Mouse (Mus musculus) frontal cortex, postnatal 14 days (tissue): Measurements from ENCODE around the gene Ndufa1.
"Not testable (repeated sequence)": the region's sequence is repeated elsewhere in the genome, so short reads cannot be mapped to it uniquely, and the experiment has no call there.

ENCODE experiments used
- DNase-seq, 2 experiments: peaks; one replicate each; pipeline ENCODE4 v3.0.0; 2022; ENCODE audit warnings: low spot score in 2 of 2

Ndufa1 gene

DNA sequence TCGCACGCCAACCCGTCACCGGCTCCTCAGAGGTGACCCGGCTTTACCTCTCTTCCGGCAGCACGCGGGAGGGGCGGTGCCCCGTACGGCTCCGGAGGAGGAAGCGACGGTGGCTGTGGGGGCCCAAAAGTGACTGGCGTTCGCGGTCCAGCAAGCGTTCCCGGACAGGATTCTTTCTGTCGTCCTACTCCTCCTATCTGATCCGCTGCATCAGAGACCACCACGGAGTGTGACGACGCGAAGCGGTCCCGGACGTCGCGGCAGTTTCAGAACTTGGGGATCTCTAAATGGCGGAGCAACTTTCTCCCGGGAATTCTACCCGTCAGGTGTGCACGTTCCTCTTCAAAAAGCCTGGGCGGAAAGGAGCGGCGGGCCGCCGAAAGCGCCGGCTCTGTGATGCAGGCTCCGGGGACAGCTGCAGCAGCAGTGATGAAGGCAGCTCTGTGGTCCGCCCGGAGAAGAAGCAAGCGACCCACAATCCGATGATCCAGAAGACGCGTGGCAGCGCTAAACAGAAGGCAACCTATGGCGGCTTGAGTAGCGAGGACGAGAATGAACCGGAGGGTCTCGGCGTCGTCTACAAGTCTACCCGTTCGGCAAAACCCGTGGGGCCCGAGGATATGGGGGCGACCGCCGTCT, at the start of gene Ndufa1, which contains the start of gene Rnf113a1:
Gene Ndufa1 (minus strand): TSS at position 59 of the 639 bp plus-strand sequence.
Gene Rnf113a1 (plus strand): TSS at position 141 of the 639 bp plus-strand sequence.
- peak; percentile 60 to 68 for DNase-seq

- DNase-seq: not testable (repeated sequence)
These were observed 31.2 kb upstream of the Ndufa1 start, which contains the start of gene Rhox1 for GRCm38 (mm10) chrX:37222158-37222557. Gene Rhox1 (minus strand): TSS chrX:37222258.

DNA sequence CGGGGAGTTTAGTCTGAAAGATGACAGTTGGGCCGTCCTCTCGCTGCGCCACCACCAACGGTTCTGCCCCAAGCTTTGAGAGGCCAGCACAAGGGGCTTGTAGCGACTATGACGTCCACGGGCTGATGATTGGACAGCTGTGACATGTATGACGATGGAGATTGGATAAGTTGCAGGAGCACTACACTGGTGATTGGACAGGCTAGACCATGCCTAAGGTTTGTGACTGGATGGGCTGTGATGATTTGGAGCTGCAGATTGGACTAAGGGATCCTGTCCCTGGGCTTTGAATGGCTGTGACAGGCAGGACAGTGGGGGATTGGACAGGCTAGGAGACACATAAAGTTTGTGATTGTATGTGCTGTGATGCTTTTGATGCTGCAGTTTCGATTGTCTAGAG, 20.0 kb upstream of the Ndufa1 start, which contains the start of gene Gm9:
Gene Gm9 (minus strand): TSS at position 101 of the 400 bp plus-strand sequence.
- DNase-seq: no peak

DNA sequence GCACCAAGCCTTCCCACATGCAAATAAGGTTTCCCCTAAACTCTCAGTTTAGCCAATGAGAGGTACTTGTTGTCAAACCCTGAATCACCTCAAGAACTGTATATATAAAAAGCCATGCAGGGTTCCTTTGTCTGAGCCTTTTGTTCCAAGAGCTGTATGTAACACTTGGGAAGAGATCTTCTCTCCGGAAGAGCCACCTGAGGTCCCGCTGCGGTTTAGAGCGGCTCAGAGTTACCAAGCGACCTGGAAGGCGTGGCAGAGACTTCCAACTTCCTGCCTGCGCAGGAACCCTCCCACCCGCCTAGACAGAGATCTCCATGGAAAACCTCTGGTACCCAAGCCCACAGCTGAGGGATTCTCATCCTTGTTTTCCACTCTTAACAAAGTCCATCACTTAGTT, 7.7 kb upstream of the Ndufa1 start:
- no peak for DNase-seq

DNA sequence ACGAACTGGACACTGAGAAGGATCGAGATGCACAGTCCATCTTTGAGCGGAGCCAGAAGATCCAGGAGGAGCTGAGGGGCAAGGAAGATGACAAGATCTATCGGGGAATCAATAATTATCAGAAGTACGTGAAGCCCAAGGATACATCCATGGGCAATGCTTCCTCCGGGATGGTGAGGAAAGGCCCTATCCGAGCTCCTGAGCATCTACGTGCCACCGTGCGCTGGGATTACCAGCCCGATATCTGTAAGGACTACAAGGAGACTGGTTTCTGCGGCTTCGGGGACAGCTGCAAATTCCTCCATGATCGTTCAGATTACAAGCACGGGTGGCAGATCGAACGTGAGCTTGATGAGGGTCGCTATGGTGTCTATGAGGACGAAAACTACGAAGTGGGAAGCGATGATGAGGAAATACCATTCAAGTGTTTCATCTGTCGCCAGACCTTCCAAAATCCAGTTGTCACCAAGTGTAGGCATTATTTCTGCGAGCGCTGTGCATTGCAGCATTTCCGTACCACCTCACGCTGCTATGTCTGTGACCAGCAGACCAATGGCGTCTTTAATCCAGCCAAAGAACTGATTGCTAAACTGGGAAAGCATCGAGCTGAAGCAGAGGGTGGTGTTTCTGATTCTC, 899 bp upstream of the Ndufa1 start:
- DNase-seq: peak in 1 of 2 experiments; percentile 12

DNA sequence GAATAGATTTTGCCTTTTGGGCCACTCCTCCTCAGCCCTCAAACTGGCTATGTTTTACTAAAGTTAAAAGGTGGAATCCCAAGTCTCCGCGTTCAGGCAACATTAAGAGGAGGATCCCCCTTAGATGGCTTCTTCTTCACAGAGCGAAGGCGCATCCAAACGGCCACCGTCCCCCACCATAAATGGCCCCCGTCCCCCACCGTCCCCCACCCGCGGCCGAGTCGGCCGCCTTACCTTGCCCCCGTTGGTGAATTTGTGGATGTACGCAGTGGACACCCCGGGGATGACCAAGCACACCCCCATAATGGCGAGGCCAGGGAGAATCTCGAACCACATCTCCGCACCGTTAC, 233 bp downstream of the Ndufa1 start:
- DNase-seq: no peak

DNA sequence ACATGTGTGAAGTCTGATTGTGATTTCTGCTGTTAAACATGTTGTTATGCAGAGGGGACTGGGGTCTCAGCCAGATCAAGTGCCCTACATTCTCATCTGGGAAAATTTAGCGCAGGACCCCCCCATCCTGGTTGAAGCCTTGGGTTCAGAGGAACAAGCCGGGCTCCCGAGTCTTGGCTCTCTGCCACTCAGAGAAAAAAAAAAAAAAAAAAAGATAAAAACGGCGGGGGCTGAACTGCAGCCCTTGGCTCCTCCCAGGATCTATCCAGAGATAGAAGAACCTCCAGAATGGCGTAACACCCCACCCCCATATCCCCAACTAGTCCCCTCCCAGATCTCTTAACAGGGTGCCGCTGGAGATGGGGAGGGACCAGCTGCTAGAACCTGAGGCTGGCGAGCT, 6.6 kb downstream of the Ndufa1 start:
- DNase-seq: not testable (repeated sequence)

- no peak for DNase-seq
These were observed 22.2 kb downstream of the Ndufa1 start, which contains the start of gene Akap14 for GRCm38 (mm10) chrX:37168742-37169141. Gene Akap14 (minus strand): TSS chrX:37168842.

GRCm38 (mm10) chrX:37167085-37167484, 23.9 kb downstream of the Ndufa1 start:
- no peak for DNase-seq

DNA sequence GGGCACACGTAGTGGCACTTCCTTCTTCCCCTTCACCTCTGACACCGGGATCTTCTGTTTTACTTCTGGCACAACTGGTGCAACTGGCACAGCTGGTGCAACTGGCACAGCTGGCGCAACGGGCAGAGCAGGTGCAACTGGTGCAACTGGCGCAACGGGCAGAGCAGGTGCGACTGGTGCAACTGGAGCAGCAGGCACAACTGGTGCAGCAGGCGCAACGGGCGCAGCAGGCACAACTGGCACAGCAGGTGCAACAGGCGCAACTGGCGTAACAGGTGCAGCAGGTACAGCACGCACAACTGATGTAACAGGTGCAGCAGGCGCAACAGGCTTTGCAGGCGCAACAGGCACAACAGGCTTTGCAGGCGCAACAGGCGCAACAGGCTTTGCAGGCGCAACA, 27.8 kb downstream of the Ndufa1 start:
- DNase-seq: no peak

- no peak for DNase-seq
These were observed 29.8 kb downstream of the Ndufa1 start for GRCm38 (mm10) chrX:37161169-37161568.

DNA sequence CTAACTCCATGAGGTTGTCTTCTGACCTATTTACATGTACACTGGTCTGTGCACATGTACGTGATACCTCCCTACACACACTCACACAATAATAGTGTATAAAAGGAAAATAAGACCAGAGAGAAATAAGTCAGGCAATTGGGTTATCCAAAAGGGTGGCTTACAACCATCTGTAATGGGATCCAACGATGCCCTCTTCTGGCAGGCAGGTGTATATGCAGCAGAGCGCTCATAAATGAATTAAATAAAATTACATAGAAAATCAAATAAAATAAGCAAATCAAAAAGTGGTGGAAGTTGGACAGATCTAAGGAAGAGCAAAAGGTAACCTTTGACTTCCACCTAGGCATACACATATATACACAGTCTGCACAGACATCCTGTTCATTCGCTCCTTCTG, 33.1 kb downstream of the Ndufa1 start:
- no peak for DNase-seq

GRCm38 (mm10) chrX:37144954-37145353, 46.0 kb downstream of the Ndufa1 start:
- no peak for DNase-seq

DNA sequence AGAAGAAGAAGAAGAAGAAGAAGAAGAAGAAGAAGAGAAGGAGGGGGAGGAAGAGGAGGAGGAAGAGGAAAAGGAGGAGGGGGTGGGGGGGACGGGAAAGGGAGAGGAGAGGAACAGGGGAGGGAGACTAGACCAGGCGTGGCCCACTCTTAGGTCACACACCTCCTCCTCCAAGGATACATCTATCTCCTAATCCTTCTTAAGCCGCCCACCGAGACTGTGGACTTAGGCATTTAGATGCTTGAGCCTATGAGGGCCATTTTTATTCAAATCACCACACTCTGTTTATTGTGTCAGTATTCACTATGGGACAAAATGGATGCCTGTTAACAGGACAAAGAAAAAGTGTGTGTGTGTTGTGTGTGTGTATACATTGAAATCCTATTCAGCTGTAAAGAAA, 46.5 kb downstream of the Ndufa1 start:
- DNase-seq: not testable (repeated sequence)

DNA sequence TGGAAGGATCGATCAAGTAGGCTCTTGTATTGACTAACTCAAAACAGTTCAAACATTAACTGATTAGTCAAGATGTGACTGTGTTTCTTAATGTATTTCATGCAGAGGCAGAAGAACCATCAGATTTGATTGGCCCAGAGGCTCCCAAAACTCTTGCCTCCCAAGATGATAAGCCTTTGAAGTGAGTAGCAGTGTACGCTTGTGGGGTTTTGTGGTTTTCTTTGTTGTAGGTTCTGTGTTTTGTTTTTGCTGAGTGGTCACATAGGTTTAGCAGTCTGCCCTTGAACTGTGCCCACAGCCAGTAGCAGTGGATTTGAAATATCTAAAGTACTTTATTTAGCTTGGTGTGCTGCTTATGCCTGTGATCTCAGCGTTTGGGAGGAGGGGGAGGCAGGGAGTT, 49.2 kb downstream of the Ndufa1 start:
- no peak for DNase-seq
